Mouse (Mus musculus) cortical plate, adult 2 months (tissue): ENCODE measurements around the gene Acp1.

Experiments used
- CTCF ChIP-seq: fragments of 200-500 bp; IDR thresholded peaks from 2 replicates; pipeline ENCODE4 v1.5.1; 2011; ENCODE audit warnings: mild to moderate bottlenecking, control low read depth, low read length; ENCODE audit not compliant: insufficient read depth; ENCODE audit errors: extremely low read depth
- POLR2A ChIP-seq: fragments of 200-500 bp; IDR thresholded peaks from 2 replicates; pipeline ENCODE4 v1.6.1; 2011; ENCODE audit warnings: mild to moderate bottlenecking, low read length, control low read depth; ENCODE audit not compliant: insufficient read depth; ENCODE audit errors: extremely low read depth

DNA sequence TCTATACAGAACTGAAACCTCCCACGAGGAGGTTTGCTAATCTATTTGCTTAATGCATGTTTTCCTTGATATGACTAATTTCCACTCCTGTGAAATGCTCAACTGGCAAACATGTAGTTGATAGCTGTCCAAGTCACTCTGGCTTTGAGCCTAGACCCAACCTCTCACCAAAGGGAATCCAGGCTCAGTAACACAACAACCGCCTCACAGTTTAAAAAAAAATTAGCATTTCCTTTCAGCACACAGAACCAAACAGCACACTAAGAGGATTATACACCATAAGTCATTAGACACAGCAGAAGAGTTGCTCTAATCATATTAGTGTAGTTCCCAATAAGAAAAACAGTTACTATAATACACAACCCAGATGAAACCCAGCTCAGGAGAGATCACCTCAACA lies 60.5 kb downstream of the Acp1 start:
- TF ChIP-seq POLR2A (no peak), CTCF (no peak)
